Mouse (Mus musculus): ENCODE results near the gene Kat5. TPM values are rescaled to one million over a fixed set of nuclear protein-coding genes. Genes with fewer than 3 reads are reported as not detected.

Kat5 gene
- 60.1 and 67.7 TPM in 2 replicates for polyA plus RNA-seq (2012; rRNA removed)

DNA sequence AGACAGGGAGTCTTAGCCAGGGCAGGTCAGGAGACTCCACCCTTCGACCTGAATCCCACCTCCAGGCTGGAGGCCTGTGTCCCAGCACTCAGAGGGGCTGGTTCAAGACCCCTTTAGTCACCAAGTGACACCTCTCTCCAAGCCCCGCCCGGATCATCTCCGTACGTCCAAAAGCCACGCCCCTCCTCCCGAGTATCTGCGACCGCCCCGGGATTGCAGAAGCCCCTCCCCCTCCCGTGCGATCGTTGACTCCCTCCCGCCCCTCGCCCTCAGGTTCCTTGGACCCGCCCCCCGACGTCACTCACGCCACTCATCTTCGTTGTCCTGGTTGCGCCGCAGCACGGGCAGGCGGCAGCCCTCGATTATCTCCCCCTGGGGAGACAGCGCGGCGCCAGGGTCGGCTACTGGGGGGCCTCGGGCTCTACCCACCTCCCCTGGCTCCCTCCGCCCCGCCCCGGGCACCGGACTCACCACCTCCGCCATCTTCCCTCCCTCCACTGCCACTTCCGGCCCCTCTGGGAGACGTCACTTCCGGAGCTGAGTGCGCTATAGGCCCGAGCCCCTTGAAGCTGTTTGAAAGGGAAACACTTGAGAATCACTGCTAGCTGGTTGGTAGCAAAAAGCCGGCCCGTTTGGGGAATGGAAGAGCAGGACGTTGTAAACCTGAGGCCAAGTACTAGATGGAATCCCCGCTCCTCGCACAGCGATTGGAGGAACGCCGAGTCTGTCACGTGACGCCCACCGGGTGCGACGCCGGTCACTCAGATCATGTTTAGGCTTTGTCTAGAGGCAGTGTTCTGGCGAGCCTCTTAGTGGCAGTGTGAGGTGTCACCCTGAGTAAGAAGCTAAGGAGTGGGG lies at the start of gene Kat5:
Gene Kat5 (minus strand): TSS at position 691 of the 858 bp plus-strand sequence.
- peak; percentile 96 for DNase-seq (ENCODE audit: low spot score)

DNA sequence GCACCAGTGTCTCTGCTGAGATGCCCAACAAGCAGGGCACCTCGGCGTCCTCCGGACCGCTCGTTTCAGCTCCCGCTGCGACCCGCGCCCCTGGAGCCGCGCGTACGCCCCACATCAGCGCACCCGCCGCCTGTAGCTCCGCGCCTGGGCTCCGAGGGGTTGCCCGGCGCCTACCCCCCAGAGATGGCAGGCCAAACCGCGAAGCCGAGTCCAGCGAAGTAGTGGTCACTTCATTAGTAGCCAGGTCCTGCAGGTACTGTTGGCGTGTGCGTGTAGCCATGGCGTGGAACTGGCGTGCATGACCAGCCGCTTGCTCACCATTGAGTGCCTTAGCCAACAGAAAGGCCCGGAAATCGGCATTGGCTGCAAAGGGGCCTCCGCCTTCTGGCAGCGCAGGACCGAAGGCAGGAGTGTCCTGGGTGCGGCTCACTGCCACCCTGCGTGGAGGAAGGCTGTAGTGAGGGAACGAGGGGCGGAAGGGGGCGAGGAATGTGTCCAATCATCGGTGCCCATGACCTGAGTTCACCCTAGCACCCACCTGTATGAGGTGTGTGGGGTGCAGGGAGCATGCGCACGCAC lies 44.8 kb upstream of the Kat5 start:
- no peak for DNase-seq (ENCODE audit: low spot score)

DNA sequence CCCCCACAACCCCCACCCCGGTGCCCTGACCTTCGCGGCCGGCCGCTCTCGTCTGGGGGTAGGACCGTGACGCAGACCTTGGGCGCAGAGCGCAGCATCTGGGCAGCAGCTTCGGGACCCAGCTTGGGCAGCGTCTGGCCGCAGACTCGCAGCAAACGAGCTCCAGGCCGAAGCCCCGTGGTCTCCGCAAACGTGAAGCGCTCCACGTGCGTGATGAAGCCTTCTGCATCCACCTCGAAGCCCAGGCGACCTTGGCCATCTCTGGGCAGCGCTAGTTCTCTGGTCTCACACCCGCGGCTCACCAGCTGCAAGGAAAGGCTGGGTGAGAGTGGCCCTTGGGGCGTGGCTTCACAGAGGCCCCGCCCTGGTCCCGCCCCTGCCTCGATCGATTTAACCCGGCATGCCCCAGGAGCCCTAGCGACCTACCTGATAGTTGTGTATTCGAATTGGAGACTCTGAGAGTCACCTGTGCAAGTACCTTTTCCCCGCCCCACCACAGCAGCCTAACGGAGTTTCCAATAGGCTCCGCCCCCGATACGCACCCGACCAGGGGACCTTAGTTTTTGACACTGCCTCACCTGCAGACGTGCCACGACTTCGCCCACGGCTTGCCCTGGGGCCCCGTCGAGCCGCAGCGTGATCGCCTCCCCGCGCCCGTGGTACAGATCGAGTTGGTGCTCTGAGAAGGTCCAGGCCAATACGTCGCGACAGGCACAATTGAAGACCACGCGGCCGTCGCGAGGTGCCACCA lies 44.1 kb upstream of the Kat5 start:
- no peak for DNase-seq (ENCODE audit: low spot score)

DNA sequence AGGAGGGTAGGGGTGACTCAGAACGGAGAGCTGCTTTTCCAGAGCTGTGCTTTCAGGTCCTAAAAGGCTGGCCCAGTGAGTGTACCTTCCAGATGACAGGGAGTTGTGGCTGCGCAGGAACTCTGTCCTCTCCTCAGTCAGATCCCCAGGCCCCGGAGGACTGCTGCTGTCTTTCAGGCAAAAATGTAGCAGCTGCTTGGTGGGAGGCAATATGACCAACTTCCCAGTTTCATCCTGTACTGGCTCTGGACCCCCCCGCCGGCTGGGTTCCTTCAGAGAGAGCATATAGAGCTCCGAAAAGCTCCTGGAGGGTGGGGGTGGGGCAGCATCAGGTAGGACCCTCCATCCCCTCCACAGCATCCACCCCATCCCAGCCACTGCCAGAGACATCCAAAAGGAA lies 42.5 kb upstream of the Kat5 start:
- no peak for DNase-seq (ENCODE audit: low spot score)

DNA sequence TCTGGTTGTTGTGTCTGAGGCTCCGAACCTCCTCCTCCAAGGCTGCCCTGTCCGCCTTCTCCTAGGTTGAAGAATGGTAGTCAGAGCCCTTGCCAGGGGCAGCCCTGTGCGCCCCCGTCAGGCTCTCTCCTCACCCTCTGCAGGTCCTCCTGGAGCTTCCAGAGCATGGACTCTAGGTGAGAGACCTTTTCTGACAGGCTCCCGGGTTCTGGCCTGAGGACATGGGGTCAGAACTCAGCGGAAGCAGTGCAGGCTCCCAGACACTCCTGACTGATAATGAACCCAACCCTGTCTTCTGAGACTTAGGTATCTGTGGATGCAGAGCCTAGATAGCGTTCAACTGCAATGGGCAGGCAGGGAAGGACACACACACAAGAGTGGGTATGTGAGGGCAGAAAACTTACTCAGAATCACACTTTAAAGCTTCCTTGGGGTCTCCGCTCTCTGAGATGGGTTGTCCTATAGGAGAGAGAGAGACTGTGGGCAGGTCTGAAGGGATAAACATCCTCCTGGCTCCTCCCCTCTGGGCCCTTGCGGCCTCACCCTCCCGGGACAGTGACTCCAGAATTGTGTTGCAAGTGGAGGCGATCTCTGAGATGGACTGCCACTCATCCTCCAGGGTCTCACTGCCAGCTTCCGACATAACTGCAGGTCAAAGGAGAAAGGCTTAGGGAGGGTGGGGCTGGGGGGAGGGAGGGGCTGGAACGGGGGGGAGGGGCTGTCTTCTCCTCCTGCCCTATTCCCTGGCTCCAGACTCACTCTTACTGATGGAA lies 41.7 kb upstream of the Kat5 start:
- DNase-seq (ENCODE audit: low spot score) = no peak

DNA sequence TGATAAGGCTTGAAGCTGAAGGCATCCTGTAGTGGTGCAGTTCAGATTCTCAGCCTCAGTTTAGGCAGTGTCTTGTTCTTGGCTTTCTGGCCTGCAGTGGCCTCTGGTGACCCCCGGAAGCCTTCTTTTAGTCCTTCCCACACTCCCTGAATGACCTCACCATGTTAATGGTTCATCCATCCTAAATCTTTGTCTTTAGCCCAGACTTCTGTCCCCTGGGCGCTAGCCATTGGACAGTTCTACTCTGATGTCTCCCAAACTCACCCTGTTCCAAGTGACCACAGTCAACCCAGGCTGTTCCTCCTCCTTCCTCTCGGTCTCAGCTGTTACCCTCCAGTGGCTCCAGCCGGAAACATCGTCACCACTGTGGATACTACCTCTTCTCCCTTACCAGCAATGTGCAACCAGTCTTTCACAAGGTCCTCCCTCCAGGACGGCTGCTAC lies 39.3 kb upstream of the Kat5 start:
- DNase-seq (ENCODE audit: low spot score) = peak; percentile 22

DNA sequence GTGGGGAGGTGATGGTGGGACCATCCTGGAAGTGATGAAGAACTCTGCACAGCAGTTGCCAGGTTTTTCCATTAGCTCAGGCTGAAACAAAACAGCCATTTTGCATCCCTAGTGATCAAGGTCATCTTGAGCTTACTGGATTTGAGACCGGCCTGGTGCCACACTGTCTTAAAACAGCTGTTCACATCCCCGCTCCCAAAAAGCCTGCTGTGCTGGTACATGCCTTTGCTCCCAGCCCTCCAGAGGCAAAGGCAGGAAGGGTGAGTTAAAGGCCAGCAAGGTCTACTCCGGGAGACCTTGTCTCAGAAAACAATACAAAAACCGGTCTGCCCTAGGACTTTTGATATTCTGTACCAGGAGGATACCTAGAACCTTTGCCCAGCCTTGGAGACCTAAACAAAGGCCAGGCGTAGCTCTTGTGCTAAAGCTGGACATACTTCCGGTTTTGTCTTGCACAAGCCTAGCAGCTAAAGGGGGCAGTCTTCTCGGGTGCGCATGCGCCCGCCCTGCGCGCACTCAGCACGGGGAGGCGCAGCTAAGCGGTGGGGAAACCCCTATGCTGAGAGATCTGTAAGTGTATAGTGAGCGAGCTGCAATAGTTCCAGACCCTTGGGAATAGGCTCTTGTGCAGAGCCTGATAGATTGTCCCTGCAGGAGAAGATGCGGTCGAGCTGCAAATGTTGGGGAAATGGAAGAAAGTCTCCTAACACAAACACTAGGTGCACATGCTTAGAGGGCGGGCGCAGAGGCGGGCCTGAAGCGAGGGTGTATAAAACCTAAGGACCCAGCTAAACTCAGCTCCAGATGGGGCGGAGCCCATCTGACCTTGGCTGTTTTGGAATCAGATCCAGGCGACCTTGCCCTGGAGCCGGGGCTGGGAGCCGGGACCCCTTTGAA lies 38.6 kb upstream of the Kat5 start:
- peak; percentile 65 for DNase-seq (ENCODE audit: low spot score)

DNA sequence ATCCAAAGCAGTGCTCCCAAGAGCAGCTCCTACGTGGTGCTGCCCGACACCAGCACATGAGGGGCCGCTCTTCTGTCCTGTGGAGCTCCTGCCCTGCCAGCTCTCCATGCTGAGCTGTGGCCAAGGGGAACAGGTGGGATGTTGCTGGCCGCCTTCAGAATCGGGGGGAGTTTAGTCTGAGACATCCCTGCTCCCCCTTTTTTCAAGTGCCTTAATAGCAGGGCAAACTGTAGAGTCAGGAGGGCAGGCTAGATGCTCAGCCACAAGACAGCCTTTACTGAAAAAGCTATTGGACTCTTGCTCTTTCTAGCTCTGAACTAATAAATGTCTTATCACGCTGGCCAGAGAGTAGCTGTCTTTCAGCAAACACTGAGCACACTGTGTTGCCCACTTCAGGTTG lies 37.8 kb upstream of the Kat5 start:
- no peak for DNase-seq (ENCODE audit: low spot score)

DNA sequence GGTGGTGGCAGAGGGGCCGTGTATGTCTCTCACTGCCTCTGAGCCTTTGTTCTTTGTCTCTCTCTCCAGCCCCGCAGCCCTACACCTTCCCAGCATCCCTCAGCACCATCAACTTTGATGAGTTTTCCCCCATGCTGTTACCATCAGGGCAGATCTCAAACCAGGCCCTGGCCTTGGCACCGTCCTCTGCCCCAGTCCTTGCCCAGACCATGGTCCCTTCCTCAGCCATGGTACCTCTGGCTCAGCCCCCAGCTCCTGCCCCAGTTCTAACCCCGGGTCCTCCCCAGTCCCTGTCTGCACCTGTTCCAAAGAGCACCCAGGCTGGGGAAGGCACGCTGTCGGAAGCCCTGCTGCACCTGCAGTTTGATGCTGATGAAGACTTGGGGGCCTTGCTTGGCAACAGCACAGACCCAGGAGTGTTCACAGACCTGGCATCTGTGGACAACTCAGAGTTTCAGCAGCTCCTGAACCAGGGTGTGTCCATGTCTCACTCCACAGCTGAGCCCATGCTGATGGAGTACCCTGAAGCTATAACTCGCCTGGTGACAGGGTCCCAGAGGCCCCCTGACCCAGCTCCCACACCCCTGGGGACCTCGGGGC lies 36.8 kb upstream of the Kat5 start:
- DNase-seq (ENCODE audit: low spot score) = no peak

DNA sequence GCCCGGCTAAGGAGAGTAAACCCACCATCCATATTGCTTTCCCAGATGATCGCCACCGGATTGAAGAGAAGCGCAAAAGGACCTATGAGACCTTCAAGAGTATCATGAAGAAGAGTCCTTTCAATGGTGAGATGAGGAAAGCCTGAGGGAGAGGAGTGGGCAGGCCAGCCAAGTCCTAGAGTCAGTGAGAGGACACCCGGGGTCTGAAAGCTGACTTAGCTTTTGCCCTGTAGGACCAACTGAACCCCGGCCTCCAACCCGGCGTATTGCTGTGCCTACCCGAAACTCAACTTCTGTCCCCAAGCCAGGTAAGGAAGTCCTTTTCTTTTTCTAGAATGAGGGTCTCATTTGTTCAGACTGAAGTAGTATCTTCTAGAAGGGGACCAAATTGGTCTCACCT lies 35.2 kb upstream of the Kat5 start:
- DNase-seq (ENCODE audit: low spot score) = no peak

DNA sequence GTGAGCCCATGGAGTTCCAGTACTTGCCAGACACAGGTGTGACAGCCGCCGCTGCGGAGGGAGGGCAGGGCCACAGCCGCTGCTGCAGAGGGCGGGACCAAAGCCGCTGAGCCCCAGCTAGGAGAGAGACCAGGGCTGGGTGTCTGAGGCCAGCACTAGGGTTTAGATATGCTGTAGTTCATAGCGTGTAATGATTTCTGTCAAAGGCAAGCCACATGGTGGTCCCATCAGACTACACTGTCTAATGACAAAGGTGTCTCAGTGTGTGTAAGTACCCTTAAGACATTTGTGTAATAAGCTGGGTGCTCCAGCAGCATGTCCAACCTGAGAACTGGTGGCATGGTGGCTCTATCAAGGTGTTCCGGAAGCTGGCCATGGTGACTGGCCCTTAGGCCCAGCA lies 31.6 kb upstream of the Kat5 start:
- DNase-seq (ENCODE audit: low spot score) = no peak

DNA sequence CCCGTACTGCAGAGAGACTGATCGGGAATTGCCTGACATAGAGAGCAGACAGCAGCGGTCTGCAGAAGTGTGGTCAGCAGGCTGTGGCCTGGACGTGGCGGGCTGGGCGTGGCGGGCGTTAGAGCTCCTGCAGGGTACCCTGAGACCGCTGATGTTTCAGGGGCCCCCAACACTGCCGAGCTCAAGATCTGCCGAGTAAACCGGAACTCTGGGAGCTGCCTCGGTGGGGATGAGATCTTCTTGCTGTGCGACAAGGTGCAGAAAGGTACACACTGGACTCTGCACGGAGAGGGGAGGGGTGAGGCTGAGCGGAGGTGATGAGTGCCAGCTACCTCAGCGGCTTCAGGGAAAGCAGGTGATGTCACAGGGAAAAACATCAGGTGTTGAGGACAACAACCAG lies 31.0 kb upstream of the Kat5 start:
- DNase-seq (ENCODE audit: low spot score) = no peak

DNA sequence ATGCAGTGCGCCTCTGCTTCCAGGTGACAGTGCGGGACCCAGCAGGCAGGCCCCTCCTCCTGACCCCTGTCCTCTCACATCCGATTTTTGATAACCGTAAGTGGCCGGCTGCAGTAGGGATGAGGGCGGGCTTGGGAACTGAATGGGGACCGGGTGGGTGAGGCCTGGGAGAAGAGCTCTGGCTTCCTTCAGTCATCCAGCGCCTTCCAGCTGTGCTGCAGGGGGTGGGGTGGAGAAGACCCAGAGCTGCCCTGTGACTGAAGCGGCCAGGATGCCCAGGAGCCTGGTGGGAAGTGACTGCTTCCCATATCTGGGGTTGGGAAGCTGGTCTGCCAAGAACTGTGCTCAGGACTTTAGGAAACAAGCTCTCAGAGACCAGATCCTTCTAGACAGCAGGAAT lies 30.3 kb upstream of the Kat5 start:
- no peak for DNase-seq (ENCODE audit: low spot score)

DNA sequence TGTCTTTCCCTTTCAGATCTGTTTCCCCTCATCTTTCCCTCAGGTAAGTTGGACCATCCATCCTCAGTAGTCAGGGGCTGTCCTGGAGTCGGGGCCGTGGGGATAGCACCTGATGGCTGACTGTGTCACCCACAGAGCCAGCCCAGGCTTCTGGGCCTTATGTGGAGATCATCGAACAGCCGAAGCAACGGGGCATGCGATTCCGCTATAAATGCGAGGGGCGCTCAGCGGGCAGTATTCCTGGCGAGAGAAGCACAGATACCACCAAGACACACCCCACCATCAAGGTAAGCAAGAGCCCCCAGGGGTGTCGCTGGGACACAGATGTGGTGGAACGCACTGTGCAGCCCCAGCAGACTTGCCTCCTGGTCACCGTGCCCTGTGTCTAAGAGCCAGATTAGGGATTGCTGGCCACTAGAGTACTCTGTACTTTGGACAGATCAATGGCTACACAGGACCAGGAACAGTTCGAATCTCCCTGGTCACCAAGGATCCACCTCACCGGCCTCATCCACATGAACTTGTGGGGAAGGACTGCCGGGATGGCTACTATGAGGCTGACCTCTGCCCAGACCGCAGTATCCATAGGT lies 28.5 kb upstream of the Kat5 start:
- DNase-seq (ENCODE audit: low spot score) = no peak

DNA sequence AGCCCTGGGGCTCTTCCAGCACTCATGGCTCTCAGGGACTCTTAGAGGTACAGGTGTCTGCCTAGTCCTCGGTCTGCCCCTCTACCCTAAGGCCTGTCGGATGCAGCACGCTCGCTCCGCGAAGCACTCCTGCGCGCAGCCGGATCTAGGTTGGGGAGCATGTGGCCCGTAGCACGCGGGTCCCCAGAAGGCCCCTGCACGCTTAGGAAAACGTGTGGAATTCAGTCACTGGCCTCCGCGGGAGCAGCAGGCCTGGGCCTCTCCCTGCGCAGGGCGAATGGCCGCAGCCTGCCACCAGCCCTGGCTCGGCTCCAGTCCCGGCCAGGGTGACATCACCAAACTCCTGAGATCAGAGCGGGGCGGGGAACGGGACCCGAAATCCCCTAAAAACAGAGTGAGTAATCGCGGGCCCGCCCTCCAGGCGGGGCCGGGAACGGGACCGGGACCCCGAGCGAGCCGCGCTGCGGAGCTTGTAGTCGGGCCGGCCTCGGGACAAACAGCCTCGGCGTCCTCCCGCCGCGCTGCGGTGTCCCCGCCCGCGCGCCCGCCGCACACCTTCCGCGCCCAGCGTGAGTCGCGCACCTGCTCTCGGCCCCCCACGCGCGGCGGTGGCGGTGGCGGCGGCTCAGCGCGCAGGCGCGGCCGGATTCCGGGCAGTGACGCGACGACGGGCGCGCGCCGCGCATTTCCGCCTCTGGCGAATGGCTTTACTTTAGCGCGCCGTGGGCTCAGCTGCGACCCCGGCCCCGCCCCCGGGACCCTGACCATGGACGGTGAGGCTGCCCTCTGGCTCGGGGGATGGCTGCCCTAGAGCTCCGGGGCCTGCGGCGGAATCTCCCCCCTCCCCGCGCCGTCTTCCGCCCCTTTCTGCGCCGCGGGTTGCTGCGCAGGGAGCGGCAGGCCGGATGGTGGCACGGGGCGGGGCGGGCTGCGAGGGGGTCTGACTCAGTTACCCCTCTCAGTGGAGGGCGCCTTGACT lies 27.3 kb upstream of the Kat5 start, which contains the start of gene Rela:
Gene Rela (plus strand): TSS at position 415 of the 979 bp plus-strand sequence.
- DNase-seq (ENCODE audit: low spot score) = peak; percentile 94

DNA sequence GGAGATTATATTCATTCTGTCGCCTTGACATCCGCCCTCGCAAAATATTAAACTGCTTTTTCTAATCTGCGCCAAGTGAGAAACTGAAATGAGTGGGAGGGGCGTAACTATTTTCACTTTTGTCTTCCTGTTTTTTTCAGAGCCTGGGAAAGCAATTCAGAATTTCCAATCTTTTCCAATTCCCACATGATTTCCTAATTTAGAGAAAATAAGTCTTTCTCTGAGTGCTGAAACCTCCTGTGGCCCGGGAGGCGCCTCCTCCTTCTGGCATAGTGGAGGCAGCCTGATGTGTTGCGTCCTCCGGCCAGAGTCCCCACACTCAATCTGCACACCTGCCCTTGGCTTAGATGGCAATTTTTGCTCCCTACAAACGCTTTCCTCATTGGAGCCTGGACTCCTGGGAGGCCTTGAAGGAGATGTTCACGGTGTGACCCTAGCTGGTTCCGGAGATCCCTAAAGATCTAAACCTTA lies 26.6 kb upstream of the Kat5 start:
- no peak for DNase-seq (ENCODE audit: low spot score)

DNA sequence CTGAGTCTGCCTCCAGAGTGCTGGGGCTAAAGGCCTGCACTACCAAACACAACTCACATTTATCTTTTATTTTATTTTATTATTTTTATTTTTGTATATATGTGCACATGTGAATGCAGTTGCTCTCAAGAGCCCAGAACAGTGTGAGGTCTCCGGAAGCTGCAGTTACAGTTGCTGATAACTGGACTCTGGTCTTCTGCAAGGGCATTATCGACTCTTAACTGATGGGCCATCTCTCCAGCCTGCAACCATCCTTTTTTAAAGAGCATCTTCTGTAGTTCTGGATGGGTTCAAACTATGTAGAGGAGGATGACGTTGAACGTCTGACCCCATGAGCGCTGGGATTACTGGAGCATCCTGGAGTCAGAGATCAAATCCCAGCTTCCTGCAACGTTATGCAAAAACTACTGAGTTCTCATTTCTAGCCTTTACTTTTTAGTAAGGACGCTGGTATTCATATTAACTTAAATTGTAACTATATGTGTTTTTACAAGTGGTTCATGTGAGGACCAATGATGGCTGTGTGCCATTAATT lies 26.1 kb upstream of the Kat5 start:
- DNase-seq (ENCODE audit: low spot score) = no peak

DNA sequence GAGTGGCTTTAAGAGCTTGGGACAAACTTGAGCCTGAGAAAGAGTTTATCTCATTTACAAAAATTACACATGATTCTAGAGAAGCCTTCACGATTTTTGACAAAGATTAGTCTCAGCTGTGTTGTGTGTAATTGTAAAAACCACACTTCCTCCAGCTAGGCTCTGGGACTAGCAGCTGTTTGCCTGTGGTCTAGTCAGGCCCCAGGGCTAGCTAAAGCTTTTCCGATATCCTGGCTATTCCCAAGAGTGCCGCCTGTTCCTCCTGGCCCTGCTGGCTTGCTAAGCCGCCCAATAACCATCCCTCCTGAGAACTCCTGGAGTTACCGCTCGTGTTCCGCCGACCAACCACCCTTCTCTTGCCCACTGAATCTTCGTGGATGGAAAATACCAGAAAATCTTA lies 22.1 kb upstream of the Kat5 start:
- no peak for DNase-seq (ENCODE audit: low spot score)
